Mouse (Mus musculus): ENCODE results near the gene Cdc14a. TPM values are rescaled to one million over a fixed set of nuclear protein-coding genes. Genes with fewer than 3 reads are reported as not detected.

The Cdc14a gene
- total and polyA plus RNA-seq, 3 experiments: 2.6 to 5.9 TPM; not detected in 1

DNA sequence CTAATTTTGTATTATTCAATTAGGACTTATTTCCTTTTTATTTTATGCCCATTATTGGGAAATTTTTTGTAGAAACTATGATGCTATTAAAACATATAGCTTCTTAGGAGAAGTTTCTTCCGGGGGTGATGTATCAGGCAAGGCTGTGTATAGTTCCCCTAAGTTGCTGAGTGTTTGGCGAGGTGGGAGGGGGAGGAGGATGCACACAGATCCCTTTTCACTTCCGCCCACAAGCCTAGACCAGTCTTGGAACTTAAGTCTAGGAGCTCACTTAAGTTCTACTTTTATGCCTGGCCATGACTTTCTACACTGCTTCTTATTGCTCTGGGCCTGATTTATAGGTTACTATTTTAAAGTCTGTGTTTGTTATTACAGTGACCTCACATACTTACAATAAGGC, 26.9 kb upstream of the Cdc14a start:
- Histone ChIP-seq H3K9ac (ENCODE audit: control insufficient read depth, low read depth, low read length, poor library complexity, severe bottlenecking) (no peak overlapping the region), H3K27me3 (ENCODE audit: control insufficient read depth in 1 of 2, insufficient read depth in 2 of 2, low read length in 2 of 2) (no peaks in the 10 kb centered on the region; a peak in 2 of 4 replicates), H3K79me2 (ENCODE audit: control insufficient read depth, insufficient read depth, low read length, poor library complexity) (no peaks in the 10 kb centered on the region), H3K4me3 (ENCODE audit: control insufficient read depth in 1 of 2, insufficient read depth in 1 of 2, low read depth in 2 of 2, low read length in 2 of 2) (no peak overlapping the region), H3K4me1 (ENCODE audit: control insufficient read depth in 1 of 2, insufficient read depth in 2 of 2, low read length in 2 of 2) (no peaks in the 10 kb centered on the region), H3K36me3 (ENCODE audit: control insufficient read depth in 1 of 2, insufficient read depth in 2 of 2, low read length in 2 of 2) (peaks cover 0 to 2% of the 10 kb centered on the region in 2 experiments; a peak in 1 of 4 replicates), H3K27ac (ENCODE audit: control insufficient read depth, low read depth, low read length) (no peak overlapping the region), H3K9me3 (replicated peaks; ENCODE audit: insufficient read depth, low read length) (no peaks in the 10 kb centered on the region)
- DNase-seq (ENCODE audit: low read depth, low spot score): no peak
- TF ChIP-seq KAT2A (conservative IDR thresholded peaks at IDR 0.05; ENCODE audit: low read depth, low read length) (no peak), MEF2A (IDR thresholded peaks at IDR 0.05; ENCODE audit: extremely low read depth, insufficient replicate concordance, low read depth, low read length, poor library complexity, severe bottlenecking) (no peak), MAZ (IDR thresholded peaks at IDR 0.05; ENCODE audit: low read depth, low read length) (no peak), POLR2AphosphoS5 (IDR thresholded peaks at IDR 0.05; ENCODE audit: borderline replicate concordance, low read depth, low read length) (no peak), MAX (IDR thresholded peaks at IDR 0.05; ENCODE audit: low read length) (no peak), GABPA (IDR thresholded peaks at IDR 0.05; ENCODE audit: low read depth, low read length) (no peak)

- H3K4me1 ChIP-seq (ENCODE audit: control insufficient read depth in 1 of 2, insufficient read depth in 2 of 2, low read length in 2 of 2): no peaks in the 10 kb centered on the region
- H3K79me2 ChIP-seq (ENCODE audit: control insufficient read depth, insufficient read depth, low read length, poor library complexity): no peaks in the 10 kb centered on the region
- H3K4me3 ChIP-seq (ENCODE audit: control insufficient read depth in 1 of 2, insufficient read depth in 1 of 2, low read depth in 2 of 2, low read length in 2 of 2): no peak overlapping the region
- no peak overlapping the region for H3K9ac ChIP-seq (ENCODE audit: control insufficient read depth, low read depth, low read length, poor library complexity, severe bottlenecking)
- no peaks in the 10 kb centered on the region for H3K36me3 ChIP-seq (ENCODE audit: control insufficient read depth in 1 of 2, insufficient read depth in 2 of 2, low read length in 2 of 2)
- H3K27ac ChIP-seq (ENCODE audit: control insufficient read depth, low read depth, low read length): no peak overlapping the region
- no peaks in the 10 kb centered on the region for H3K9me3 ChIP-seq (replicated peaks; ENCODE audit: insufficient read depth, low read length)
- no peaks in the 10 kb centered on the region; a peak in 3 of 4 replicates for H3K27me3 ChIP-seq (ENCODE audit: control insufficient read depth in 1 of 2, insufficient read depth in 2 of 2, low read length in 2 of 2)
- no peak for TF ChIP-seq ZC3H11A (IDR thresholded peaks at IDR 0.05; ENCODE audit: low read depth, low read length)
- TF ChIP-seq ZMIZ1 (IDR thresholded peaks at IDR 0.05; ENCODE audit: low read depth, low read length): no peak
- TF ChIP-seq KAT2A (conservative IDR thresholded peaks at IDR 0.05; ENCODE audit: low read depth, low read length): no peak
- TF ChIP-seq TBP (IDR thresholded peaks at IDR 0.05; ENCODE audit: low read depth, low read length): no peak
- no peak for TF ChIP-seq ZNF384 (IDR thresholded peaks at IDR 0.05; ENCODE audit: low read depth, low read length)
- TF ChIP-seq BHLHE40 (IDR thresholded peaks at IDR 0.05; ENCODE audit: borderline replicate concordance, low read depth, low read length): no peak
- no peak for TF ChIP-seq POLR2AphosphoS5 (IDR thresholded peaks at IDR 0.05; ENCODE audit: borderline replicate concordance, low read depth, low read length)
- TF ChIP-seq RAD21 (IDR thresholded peaks at IDR 0.05; ENCODE audit: low read depth, low read length): no peak
- no peak for TF ChIP-seq POLR2A (IDR thresholded peaks at IDR 0.05; ENCODE audit: control insufficient read depth in 1 of 2, insufficient read depth in 1 of 2, low read depth in 1 of 2, low read length in 2 of 2, poor library complexity in 1 of 2)
- TF ChIP-seq ZKSCAN1 (IDR thresholded peaks at IDR 0.05; ENCODE audit: low read depth, low read length): no peak
- TF ChIP-seq MYB (IDR thresholded peaks at IDR 0.05; ENCODE audit: low read depth, low read length): no peak
- TF ChIP-seq ETS1 (IDR thresholded peaks at IDR 0.05; ENCODE audit: low read depth, low read length): no peak
- no peak for TF ChIP-seq E2F4 (IDR thresholded peaks at IDR 0.05; ENCODE audit: borderline replicate concordance, low read depth, low read length)
- DNase-seq (ENCODE audit: low read depth, low spot score): no peak
These were observed 20.5 kb upstream of the Cdc14a start for GRCm38 (mm10) chr3:116444327-116444726.
